Mouse (Mus musculus) brain, embryonic 14.5 days (tissue): ENCODE data around the gene Gins2. TPM values are rescaled to one million over a fixed set of nuclear protein-coding genes. Genes with fewer than 3 reads are reported as not detected.

Experiments used
- DNase-seq: peaks from one replicate; pipeline ENCODE4 v3.0.0-alpha.2; 2011; ENCODE audit warnings: low read depth
- CTCF ChIP-seq: fragments of 200-500 bp; IDR thresholded peaks from 2 replicates; pipeline ENCODE4 v1.5.1; 2012; ENCODE audit warnings: inconsistent platforms, mild to moderate bottlenecking, moderate library complexity, borderline replicate concordance; ENCODE audit not compliant: insufficient read depth, insufficient read length; ENCODE audit errors: extremely low read depth
- POLR2A ChIP-seq: fragments of 200-500 bp; IDR thresholded peaks from 2 replicates; pipeline ENCODE4 v1.6.1; 2012; ENCODE audit warnings: mild to moderate bottlenecking, inconsistent platforms, borderline replicate concordance; ENCODE audit not compliant: poor library complexity, insufficient read depth, insufficient read length, severe bottlenecking; ENCODE audit errors: extremely low read depth
- polyA plus RNA-seq: library from polyadenylated mRNA; depleted of rRNA; stranded (reverse); fragments of >200 nt; gene quantifications from 2 replicates; pipeline ENCODE4 v1.2.3, GENCODE M21; 2012

Gene Gins2
- polyA plus RNA-seq, 1 experiment = 22.9 TPM

DNA sequence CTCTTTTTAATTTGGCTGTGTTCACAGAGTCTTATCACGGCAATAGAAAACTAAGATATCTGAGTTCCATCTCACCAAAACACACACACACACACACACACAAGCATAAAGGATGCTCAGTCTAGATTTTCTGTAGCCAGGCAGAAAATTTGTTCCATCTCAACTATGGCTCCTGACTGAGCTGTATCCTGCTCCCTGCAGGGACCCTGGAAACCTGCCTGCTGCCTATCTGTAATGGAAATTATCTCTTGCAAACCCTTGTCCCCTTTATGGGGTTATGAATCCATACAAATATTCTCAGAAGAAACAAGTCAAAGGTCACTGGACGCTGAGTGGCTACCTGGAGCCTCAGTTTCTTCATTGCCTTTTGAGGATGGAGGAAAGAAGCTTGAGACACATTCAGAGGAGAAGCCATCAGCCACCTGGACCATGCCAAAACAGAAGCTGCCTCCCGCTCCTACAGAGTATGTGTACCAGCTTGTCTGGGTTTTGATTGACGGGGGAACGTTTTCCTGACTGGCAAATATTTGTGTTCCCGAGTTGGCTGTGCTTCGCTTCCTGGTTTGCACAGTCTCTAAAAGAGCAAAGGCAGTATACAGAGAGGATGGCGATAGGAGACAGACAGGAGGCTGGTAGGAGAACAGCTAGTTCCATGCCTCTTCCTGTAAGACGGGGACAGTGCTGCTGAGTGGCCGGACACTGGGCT is 2.6 kb upstream of the Gins2 start:
- TF ChIP-seq CTCF = no peak
- TF ChIP-seq POLR2A = no peak
- DNase-seq = peak; percentile 80

GRCm38 (mm10) chr8:120589921-120590320 is 817 bp upstream of the Gins2 start:
- TF ChIP-seq CTCF (no peak), POLR2A (no peak)
- DNase-seq = no peak

DNA sequence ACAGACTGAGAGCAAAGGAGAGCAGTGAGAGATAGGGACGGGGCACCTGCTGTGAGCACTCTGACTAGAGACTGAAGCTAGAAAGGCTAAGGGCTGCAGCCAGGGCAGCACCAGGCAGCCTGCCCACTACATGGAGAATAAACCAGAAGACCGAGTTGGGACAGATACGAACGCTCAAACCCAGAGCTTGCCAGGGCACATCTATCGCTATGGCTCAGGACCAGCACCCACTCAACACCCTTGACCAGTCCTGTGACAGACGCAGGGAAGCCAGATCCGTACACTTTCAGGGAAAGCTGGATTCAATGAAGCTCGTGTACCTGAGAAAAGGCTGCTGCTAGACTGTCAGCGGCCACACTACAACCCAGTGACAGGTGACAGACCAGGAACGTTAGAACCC is 3.6 kb downstream of the Gins2 start:
- TF ChIP-seq POLR2A = no peak
- TF ChIP-seq CTCF = no peak
- no peak for DNase-seq

DNA sequence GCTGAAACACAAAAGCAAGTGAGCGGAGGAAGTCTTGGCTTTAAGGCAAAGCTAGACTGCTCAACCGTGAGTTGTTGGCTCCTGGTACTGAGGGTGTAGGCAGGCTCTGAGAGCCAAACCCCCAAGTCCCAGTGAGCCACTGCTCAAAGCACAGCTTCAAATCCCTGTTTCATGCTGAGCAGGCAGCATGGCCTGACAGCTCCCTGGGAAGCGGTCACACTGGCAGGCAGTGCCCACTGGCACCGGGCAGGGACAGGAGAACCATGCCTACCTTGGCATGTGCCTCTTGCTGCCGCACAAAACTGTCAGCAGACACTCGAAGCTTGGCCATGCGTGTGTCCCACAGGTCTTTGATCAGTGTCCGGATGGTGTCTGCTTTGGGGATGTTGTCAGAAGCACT is 7.3 kb downstream of the Gins2 start:
- TF ChIP-seq CTCF (no peak), POLR2A (no peak)

DNA sequence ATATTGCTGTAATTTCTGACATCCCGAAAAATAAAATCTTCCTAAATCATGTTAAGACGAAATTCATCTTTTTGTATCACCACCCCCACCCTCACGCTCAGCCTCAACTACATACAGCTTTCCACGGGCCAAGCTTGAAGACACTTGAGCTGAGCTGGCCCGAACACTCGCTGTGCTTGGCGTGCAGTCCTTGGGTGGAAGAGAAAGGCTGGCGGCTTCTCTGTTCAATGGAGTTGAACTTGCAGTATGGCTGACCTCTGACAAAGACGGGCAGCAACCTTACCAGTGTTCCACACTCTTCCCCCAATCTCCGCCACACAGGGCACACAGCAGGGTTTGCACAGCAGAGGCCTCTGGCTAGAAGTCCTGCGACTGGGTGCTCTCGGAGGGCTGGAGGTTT is 7.8 kb downstream of the Gins2 start:
- no peak for DNase-seq
- no peak for TF ChIP-seq POLR2A
- TF ChIP-seq CTCF = no peak

More for the DNA sequence above, 7.3 kb downstream of the Gins2 start:
- no peak for DNase-seq

DNA sequence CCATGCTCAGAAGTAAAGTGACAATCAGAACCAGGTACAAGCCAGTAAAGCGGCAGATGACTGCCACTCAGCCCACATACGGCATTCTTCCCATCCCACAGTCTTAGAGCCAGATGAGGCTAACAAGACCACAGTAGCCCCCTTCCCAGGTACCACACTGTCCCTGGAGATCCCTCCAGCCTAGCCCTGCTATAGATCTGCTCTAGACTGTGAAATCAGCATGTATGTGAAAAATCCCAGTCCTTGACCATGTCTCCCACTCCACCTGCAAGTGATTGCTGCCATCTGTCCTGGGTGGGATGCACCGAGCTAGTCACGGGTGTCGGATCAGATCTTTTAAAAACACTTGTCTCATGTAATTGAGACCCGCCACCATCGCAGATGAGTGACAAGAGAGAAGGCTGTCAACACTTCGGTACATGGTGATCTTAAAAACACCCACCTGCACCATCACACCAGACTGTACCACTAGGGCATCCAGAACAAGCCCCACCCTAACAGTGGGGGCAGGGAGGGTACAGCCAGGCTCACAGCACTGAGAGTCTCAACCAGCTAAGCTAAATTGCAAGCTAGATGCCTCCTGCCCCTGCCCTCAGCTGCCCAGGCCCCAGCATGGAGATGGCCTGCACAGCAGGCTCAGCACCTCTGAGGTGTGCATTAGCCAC is 8.6 kb downstream of the Gins2 start:
- no peak for DNase-seq
- TF ChIP-seq CTCF = no peak
- TF ChIP-seq POLR2A = no peak

- TF ChIP-seq CTCF = no peak
- TF ChIP-seq POLR2A = no peak
- no peak for DNase-seq
These were observed 11.3 kb downstream of the Gins2 start for GRCm38 (mm10) chr8:120577821-120578220.

DNA sequence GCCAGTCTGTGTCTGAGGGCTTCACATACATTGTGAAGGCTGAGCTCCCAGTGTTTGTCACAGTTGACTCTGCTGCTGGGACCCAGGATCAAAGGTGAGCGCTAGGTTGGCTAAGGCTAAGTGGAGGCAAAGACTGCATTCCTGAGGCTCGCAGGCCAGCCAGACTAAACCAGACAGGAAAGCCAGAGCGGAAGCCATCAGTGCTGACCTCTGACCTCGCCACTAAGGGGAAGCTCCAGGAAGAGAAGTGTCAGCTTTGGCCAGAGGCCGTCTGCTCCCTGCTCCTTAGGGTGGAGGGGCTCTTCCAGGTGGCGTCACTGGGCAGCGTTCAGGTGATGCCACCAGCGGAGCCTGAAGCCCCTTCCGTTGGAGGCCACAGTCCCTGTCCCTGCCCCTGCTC is 13.3 kb downstream of the Gins2 start:
- TF ChIP-seq POLR2A = no peak
- TF ChIP-seq CTCF = no peak
- no peak for DNase-seq

DNA sequence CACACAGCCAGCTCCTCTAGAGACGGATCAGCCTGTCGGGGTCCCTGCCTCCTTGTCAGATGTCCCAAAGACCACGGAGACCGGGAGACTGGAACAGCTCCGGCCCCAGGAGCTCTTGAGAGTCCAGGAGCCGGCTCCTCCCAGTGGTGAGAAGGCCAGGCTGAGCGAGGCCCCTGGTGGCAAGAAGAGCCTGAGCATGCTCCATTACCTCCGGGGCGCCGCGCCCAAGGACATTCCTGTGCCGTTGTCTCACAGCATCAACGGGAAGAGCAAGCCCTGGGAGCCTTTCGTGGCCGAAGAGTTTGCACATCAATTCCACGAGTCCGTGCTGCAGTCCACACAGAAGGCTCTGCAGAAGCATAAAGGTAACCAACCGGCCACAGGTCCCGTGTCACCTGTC is 14.2 kb downstream of the Gins2 start:
- TF ChIP-seq CTCF (no peak), POLR2A (no peak)
- DNase-seq = no peak

- no peak for TF ChIP-seq CTCF
- no peak for DNase-seq
These were observed 15.2 kb downstream of the Gins2 start for GRCm38 (mm10) chr8:120573866-120574265.

DNA sequence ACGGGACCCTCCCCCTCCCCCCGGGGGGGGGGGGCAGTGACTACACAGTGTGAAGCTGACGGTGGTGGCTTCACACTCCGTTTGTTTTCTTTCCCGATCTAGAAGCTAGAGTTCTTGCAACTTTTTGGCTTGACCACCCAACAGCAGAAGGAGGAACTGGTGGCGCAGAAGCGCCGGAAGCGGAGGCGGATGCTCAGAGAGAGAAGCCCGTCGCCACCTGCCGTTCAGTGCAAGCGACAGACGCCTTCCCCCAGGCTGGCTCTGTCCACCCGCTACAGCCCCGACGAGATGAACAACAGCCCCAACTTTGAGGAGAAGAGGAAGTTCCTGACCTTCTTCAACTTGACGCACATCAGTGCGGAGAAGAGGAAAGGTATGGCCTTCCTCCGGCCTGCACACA is 16.6 kb downstream of the Gins2 start:
- no peak for DNase-seq
- TF ChIP-seq CTCF (no peak), POLR2A (no peak)

GRCm38 (mm10) chr8:120571561-120571960 is 17.5 kb downstream of the Gins2 start:
- TF ChIP-seq CTCF = no peak
- no peak for TF ChIP-seq POLR2A
- no peak for DNase-seq

GRCm38 (mm10) chr8:120569939-120570715 is 19.0 kb downstream of the Gins2 start:
- TF ChIP-seq POLR2A (no peak), CTCF (peak; percentile 98)

More at GRCm38 (mm10) chr8:120569939-120570715, 19.0 kb downstream of the Gins2 start:
- DNase-seq = peak; percentile 82
